Mouse (Mus musculus) MEL (cell line): ENCODE measurements around the gene Vars. TPM values are rescaled to one million over a fixed set of nuclear protein-coding genes. Genes with fewer than 3 reads are reported as not detected.

Experiments
- DNase-seq: peaks from one replicate; pipeline ENCODE4 v3.0.0; 2011; ENCODE audit warnings: low read depth, low spot score
- H3K27ac ChIP-seq: 2 replicates; pipeline ENCODE4 v1.5.1; 2012; ENCODE audit warnings: low read depth, mild to moderate bottlenecking, control low read depth, low read length, moderate library complexity; ENCODE audit not compliant: control insufficient read depth
- H3K27me3 ChIP-seq, 2 experiments: fragments of 150-350 bp in 1 of 2; sonication (generic) in 1 of 2; 2 replicates each; pipeline ENCODE4 v1.6.1; 2012; ENCODE audit warnings: low read length in 2 of 2, mild to moderate bottlenecking in 2 of 2, improper control_type of control experiment in 1 of 2, moderate library complexity in 1 of 2; ENCODE audit not compliant: insufficient read depth in 2 of 2, control insufficient read depth in 1 of 2
- H3K36me3 ChIP-seq, 2 experiments: 2 replicates each; pipeline ENCODE4 v1.6.1; 2012 to 2014; ENCODE audit warnings: low read length in 2 of 2, improper control_type of control experiment in 1 of 2, inconsistent platforms in 1 of 2, mild to moderate bottlenecking in 1 of 2; ENCODE audit not compliant: insufficient read depth in 2 of 2, control insufficient read depth in 1 of 2
- H3K4me1 ChIP-seq, 2 experiments: fragments of 150-350 bp in 1 of 2; sonication (generic) in 1 of 2; 2 replicates each; pipeline ENCODE4 v1.6.1; 2012; ENCODE audit warnings: low read length in 2 of 2, improper control_type of control experiment in 1 of 2, mild to moderate bottlenecking in 1 of 2; ENCODE audit not compliant: insufficient read depth in 2 of 2, control insufficient read depth in 1 of 2
- H3K4me3 ChIP-seq, 2 experiments: fragments of 150-350 bp in 1 of 2; sonication (generic) in 1 of 2; 2 replicates each; pipeline ENCODE4 v1.5.1; 2012; ENCODE audit warnings: low read depth in 2 of 2, low read length in 2 of 2, mild to moderate bottlenecking in 2 of 2, moderate library complexity in 2 of 2, control low read depth in 1 of 2, improper control_type of control experiment in 1 of 2; ENCODE audit not compliant: control insufficient read depth in 1 of 2, insufficient read depth in 1 of 2
- H3K79me2 ChIP-seq: 2 replicates; pipeline ENCODE4 v1.6.1; 2012; ENCODE audit warnings: mild to moderate bottlenecking, low read length, moderate library complexity; ENCODE audit not compliant: control insufficient read depth, poor library complexity, insufficient read depth
- H3K9ac ChIP-seq: 2 replicates; pipeline ENCODE4 v1.6.1; 2012; ENCODE audit warnings: low read depth, mild to moderate bottlenecking, control low read depth, low read length, moderate library complexity; ENCODE audit not compliant: control insufficient read depth, poor library complexity, severe bottlenecking
- H3K9me3 ChIP-seq: fragments of 150-350 bp; sonication (generic); replicated peaks from 2 replicates; pipeline ENCODE4 v1.6.1; 2012; ENCODE audit warnings: mild to moderate bottlenecking, low read length, improper control_type of control experiment, moderate library complexity; ENCODE audit not compliant: insufficient read depth
- BHLHE40 ChIP-seq: IDR thresholded peaks from 2 replicates; pipeline ENCODE4 v1.6.1; 2012; ENCODE audit warnings: low read depth, mild to moderate bottlenecking, inconsistent platforms, low read length, improper control_type of control experiment, borderline replicate concordance
- CHD1 ChIP-seq: IDR thresholded peaks from 2 replicates; pipeline ENCODE4 v1.6.1; 2012; ENCODE audit warnings: low read depth, mild to moderate bottlenecking, inconsistent platforms, low read length, improper control_type of control experiment
- CHD2 ChIP-seq: IDR thresholded peaks from 2 replicates; pipeline ENCODE4 v1.6.1; 2011; ENCODE audit warnings: low read length, improper control_type of control experiment
- CTCF ChIP-seq, 3 experiments: IDR thresholded peaks in 2 of 3; conservative IDR thresholded peaks in 1 of 3; 2 replicates each; pipeline ENCODE4 v1.5.1; 2011 to 2012; ENCODE audit warnings: low read length in 3 of 3, low read depth in 2 of 3, mild to moderate bottlenecking in 2 of 3, improper control_type of control experiment in 1 of 3, inconsistent platforms in 1 of 3, mixed read lengths in 1 of 3, moderate library complexity in 1 of 3; ENCODE audit not compliant: control insufficient read depth in 1 of 3, insufficient read depth in 1 of 3, poor library complexity in 1 of 3, severe bottlenecking in 1 of 3
- ELF1 ChIP-seq: IDR thresholded peaks from 2 replicates; pipeline ENCODE4 v1.6.1; 2014; ENCODE audit warnings: low read depth, mild to moderate bottlenecking, inconsistent platforms, low read length, improper control_type of control experiment, moderate library complexity
- EP300 ChIP-seq, 2 experiments: IDR thresholded peaks; 2 replicates each; pipeline ENCODE4 v1.6.1; 2011; ENCODE audit warnings: improper control_type of control experiment in 2 of 2, low read length in 2 of 2, low read depth in 1 of 2, mild to moderate bottlenecking in 1 of 2
- ETS1 ChIP-seq: IDR thresholded peaks from 2 replicates; pipeline ENCODE4 v1.6.1; 2012; ENCODE audit warnings: low read depth, mild to moderate bottlenecking, inconsistent platforms, low read length, improper control_type of control experiment, moderate library complexity
- GABPA ChIP-seq: IDR thresholded peaks from 2 replicates; pipeline ENCODE4 v1.6.1; 2012; ENCODE audit warnings: low read depth, mild to moderate bottlenecking, inconsistent platforms, low read length, improper control_type of control experiment, moderate library complexity
- GATA1 ChIP-seq: IDR thresholded peaks from 2 replicates; pipeline ENCODE4 v1.6.1; 2011; ENCODE audit warnings: low read depth, low read length, improper control_type of control experiment
- HCFC1 ChIP-seq: IDR thresholded peaks from 2 replicates; pipeline ENCODE4 v1.6.1; 2012; ENCODE audit warnings: low read depth, mild to moderate bottlenecking, inconsistent platforms, low read length, improper control_type of control experiment, moderate library complexity
- JUND ChIP-seq: IDR thresholded peaks from 2 replicates; pipeline ENCODE4 v1.6.1; 2011; ENCODE audit warnings: low read depth, mild to moderate bottlenecking, improper control_type of control experiment, low read length
- MAFK ChIP-seq: IDR thresholded peaks from 2 replicates; pipeline ENCODE4 v1.6.1; 2011; ENCODE audit warnings: low read depth, mild to moderate bottlenecking, low read length, improper control_type of control experiment, borderline replicate concordance
- MAX ChIP-seq: IDR thresholded peaks from 2 replicates; pipeline ENCODE4 v1.6.1; 2011; ENCODE audit warnings: low read length, improper control_type of control experiment
- MAZ ChIP-seq: IDR thresholded peaks from 2 replicates; pipeline ENCODE4 v1.6.1; 2012; ENCODE audit warnings: low read depth, mild to moderate bottlenecking, inconsistent platforms, low read length, improper control_type of control experiment
- MEF2A ChIP-seq: IDR thresholded peaks from 2 replicates; pipeline ENCODE4 v1.6.1; 2014; ENCODE audit warnings: low read depth, mild to moderate bottlenecking, inconsistent platforms, low read length, improper control_type of control experiment; ENCODE audit not compliant: poor library complexity, insufficient replicate concordance, severe bottlenecking; ENCODE audit errors: extremely low read depth
- MXI1 ChIP-seq: IDR thresholded peaks from 2 replicates; pipeline ENCODE4 v1.6.1; 2011; ENCODE audit warnings: mild to moderate bottlenecking, low read depth, low read length, improper control_type of control experiment
- MYB ChIP-seq: IDR thresholded peaks from 2 replicates; pipeline ENCODE4 v1.6.1; 2011; ENCODE audit warnings: mild to moderate bottlenecking, low read depth, low read length, improper control_type of control experiment
- NELFE ChIP-seq: IDR thresholded peaks from 2 replicates; pipeline ENCODE4 v1.6.1; 2011; ENCODE audit warnings: low read depth, low read length, improper control_type of control experiment
- POLR2AphosphoS2 ChIP-seq: IDR thresholded peaks from 2 replicates; pipeline ENCODE4 v1.6.1; 2011; ENCODE audit warnings: low read length, improper control_type of control experiment
- POLR2AphosphoS5 ChIP-seq: IDR thresholded peaks from 2 replicates; pipeline ENCODE4 v1.6.1; 2012; ENCODE audit warnings: low read depth, borderline replicate concordance, mild to moderate bottlenecking, inconsistent platforms, low read length, moderate library complexity, mixed read lengths
- RAD21 ChIP-seq: IDR thresholded peaks from 2 replicates; pipeline ENCODE4 v1.6.1; 2011; ENCODE audit warnings: mild to moderate bottlenecking, low read depth, low read length, improper control_type of control experiment
- RCOR1 ChIP-seq: IDR thresholded peaks from 2 replicates; pipeline ENCODE4 v1.6.1; 2012; ENCODE audit warnings: low read depth, mild to moderate bottlenecking, inconsistent platforms, low read length, improper control_type of control experiment
- SIN3A ChIP-seq: IDR thresholded peaks from 2 replicates; pipeline ENCODE4 v1.6.1; 2012; ENCODE audit warnings: low read length, improper control_type of control experiment, inconsistent platforms
- SMC3 ChIP-seq: IDR thresholded peaks from 2 replicates; pipeline ENCODE4 v1.6.1; 2011; ENCODE audit warnings: low read depth, low read length, improper control_type of control experiment
- TAL1 ChIP-seq: IDR thresholded peaks from 2 replicates; pipeline ENCODE4 v1.6.1; 2012; ENCODE audit warnings: mild to moderate bottlenecking, inconsistent platforms, low read length, moderate library complexity, mixed read lengths
- TCF12 ChIP-seq: IDR thresholded peaks from 2 replicates; pipeline ENCODE4 v1.6.1; 2014; ENCODE audit warnings: low read depth, mild to moderate bottlenecking, inconsistent platforms, low read length, improper control_type of control experiment, moderate library complexity
- UBTF ChIP-seq: IDR thresholded peaks from 2 replicates; pipeline ENCODE4 v1.6.1; 2012; ENCODE audit warnings: low read depth, mild to moderate bottlenecking, inconsistent platforms, low read length, improper control_type of control experiment, moderate library complexity, borderline replicate concordance; ENCODE audit not compliant: insufficient read depth
- USF1 ChIP-seq: IDR thresholded peaks from 2 replicates; pipeline ENCODE4 v1.6.1; 2014; ENCODE audit warnings: low read depth, mild to moderate bottlenecking, inconsistent platforms, low read length, improper control_type of control experiment, moderate library complexity
- USF2 ChIP-seq, 2 experiments: IDR thresholded peaks; 2 replicates each; pipeline ENCODE4 v1.6.1; 2011 to 2012; ENCODE audit warnings: improper control_type of control experiment in 2 of 2, low read length in 2 of 2, borderline replicate concordance in 1 of 2, inconsistent platforms in 1 of 2, low read depth in 1 of 2, mild to moderate bottlenecking in 1 of 2; ENCODE audit not compliant: insufficient read depth in 1 of 2
- ZMIZ1 ChIP-seq: IDR thresholded peaks from 2 replicates; pipeline ENCODE4 v1.6.1; 2012; ENCODE audit warnings: low read depth, mild to moderate bottlenecking, inconsistent platforms, low read length, improper control_type of control experiment, moderate library complexity
- polyA plus RNA-seq, 2 experiments: library from polyadenylated mRNA; stranded (reverse) in 1 of 2; unstranded in 1 of 2; fragments of >175 nt in 1 of 2; fragments of >200 nt in 1 of 2; gene quantifications; 2 replicates each; pipeline versions ENCODE4 v1.2.1 to v1.2.4; 2012; ENCODE audit warnings: low replicate concordance in 2 of 2, low read depth in 1 of 2; ENCODE audit not compliant: insufficient read length in 2 of 2, insufficient read depth in 1 of 2, missing spikeins in 1 of 2
- total RNA-seq: library from RNA; depleted of rRNA; stranded (reverse); fragments of 300-350 nt; gene quantifications from 2 replicates; pipeline ENCODE4 v1.2.3, GENCODE M21; 2012

Vars gene
- total and polyA plus RNA-seq, 3 experiments: 149 to 251 TPM; not detected in 1

DNA sequence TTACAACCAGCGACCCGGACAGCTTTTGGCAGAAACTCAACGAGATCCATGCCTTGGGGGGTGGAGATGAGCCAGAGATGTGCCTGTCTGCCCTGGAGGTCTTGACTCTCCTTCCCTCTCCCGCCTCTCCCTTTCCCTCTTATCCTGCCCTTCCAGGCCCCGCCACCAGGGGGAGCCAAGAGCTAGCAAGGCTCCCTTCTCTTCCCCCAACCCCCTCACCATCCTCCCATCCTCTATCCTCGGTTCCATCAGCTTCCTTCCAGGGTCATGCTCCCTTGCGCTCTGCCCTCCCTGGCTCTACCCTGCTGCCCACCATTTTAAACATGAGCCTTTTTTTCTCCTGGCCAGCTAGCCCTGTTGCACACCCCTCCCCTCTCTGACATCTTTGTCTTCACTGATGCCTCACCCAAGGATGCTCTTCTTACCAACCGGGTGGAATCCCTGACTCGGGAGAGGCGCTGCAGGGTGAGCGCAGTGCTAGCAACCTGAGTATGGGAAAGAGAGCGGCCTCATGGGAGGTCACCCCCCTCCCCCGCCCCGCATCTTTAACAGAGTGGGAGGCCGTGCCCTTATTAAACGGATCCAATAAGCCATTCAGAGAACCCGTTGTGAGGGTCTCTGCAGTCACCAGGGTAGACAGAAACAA, 20.5 kb downstream of the Vars start (continued):
- TF ChIP-seq RCOR1 (no peak), GABPA (no peak), HCFC1 (no peak), NELFE (no peak), SMC3 (peak; percentile 90), CTCF (IDR thresholded peaks at IDR 0.05 in 2 of 3, conservative IDR thresholded peaks at IDR 0.05 in 1 of 3; ENCODE audit: control insufficient read depth in 1 of 3, insufficient read depth in 1 of 3, low read depth in 2 of 3, low read length in 3 of 3, poor library complexity in 1 of 3, severe bottlenecking in 1 of 3) (peak; percentile 93 to 99 (median 95)), ETS1 (peak; percentile 15; the same call in 1 of the 2 replicates), POLR2AphosphoS5 (no peak), POLR2AphosphoS2 (peak; percentile 1; the same call in 1 of the 2 replicates), RAD21 (peak; percentile 84), JUND (no peak), SIN3A (no peak), USF1 (no peak), USF2 (IDR thresholded peaks at IDR 0.05; ENCODE audit: borderline replicate concordance in 1 of 2, insufficient read depth in 1 of 2, low read depth in 1 of 2, low read length in 2 of 2) (no peak), CHD1 (no peak), UBTF (no peak)

DNA sequence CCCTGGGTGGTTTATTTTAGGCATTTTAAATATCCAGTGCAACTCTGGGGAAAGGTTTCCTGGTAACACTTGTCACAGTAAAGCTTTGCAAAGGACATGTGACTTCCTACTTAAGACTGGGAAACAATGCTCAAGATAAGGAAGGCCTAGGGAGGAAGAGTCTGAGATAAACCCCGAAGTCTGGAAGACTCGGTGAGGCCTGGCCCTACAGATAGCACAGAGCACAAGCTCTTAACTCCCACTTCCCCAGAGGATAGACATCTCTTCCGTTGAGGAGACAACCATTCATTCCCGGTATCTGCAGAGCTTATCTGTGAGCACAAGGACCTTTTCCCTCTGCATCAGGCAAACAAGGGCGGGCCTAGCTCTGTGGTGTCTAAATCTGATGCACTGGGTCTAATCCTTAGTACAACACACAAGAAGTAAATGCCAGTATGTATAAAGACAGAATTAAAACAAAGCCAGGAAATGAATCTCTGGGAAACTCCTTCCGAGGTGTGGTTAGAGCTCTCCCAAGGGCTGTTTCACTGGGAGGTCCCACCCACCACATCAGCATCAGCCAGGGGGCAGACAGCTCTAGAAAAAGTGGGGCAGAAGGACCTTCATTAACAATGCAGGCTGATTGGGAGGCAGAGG, 21.2 kb downstream of the Vars start:
- no peaks in the 10 kb centered on the region for H3K9me3 ChIP-seq
- peaks cover 14 to 56% of the 10 kb centered on the region in 2 experiments; a peak in 3 of 4 replicates for H3K4me1 ChIP-seq
- H3K36me3 ChIP-seq: peaks cover 0 to 43% of the 10 kb centered on the region in 2 experiments; a peak in 2 of 4 replicates
- no peak overlapping the region for H3K4me3 ChIP-seq
- peak; percentile 98 for DNase-seq
- no peaks in the 10 kb centered on the region for H3K27me3 ChIP-seq
- peak overlapping the region; percentile 96 for H3K27ac ChIP-seq
- peaks cover 34% of the 10 kb centered on the region for H3K79me2 ChIP-seq
- H3K9ac ChIP-seq: peak overlapping the region; percentile 77
- TF ChIP-seq CTCF (IDR thresholded peaks at IDR 0.05 in 2 of 3, conservative IDR thresholded peaks at IDR 0.05 in 1 of 3; ENCODE audit: control insufficient read depth in 1 of 3, insufficient read depth in 1 of 3, low read depth in 2 of 3, low read length in 3 of 3, poor library complexity in 1 of 3, severe bottlenecking in 1 of 3) (0 out of 6 replicates have a peak, but pooled peaks of 1 of the 3 experiments have one; percentile 8), MAFK (no peak), JUND (peak; percentile 95), SMC3 (peak; percentile 24; the same call in 1 of the 2 replicates), RAD21 (no peak), RCOR1 (peak; percentile 97), TCF12 (peak; percentile 99), ZMIZ1 (no peak), NELFE (peak; percentile 31; the same call in 1 of the 2 replicates), GABPA (no peak), POLR2AphosphoS5 (no peak), POLR2AphosphoS2 (peak; percentile 82), MEF2A (peak; percentile 64; the same call in 1 of the 2 replicates), MXI1 (peak; percentile 88), HCFC1 (peak; percentile 76), SIN3A (peak; percentile 99), MAX (peak; percentile 92), MYB (peak; percentile 98), MAZ (peak; percentile 53), GATA1 (peak; percentile 100), USF1 (peak; percentile 96), CHD2 (peak; percentile 29), BHLHE40 (peak; percentile 92), TAL1 (peak; percentile 99), ELF1 (peak; percentile 70), EP300 (IDR thresholded peaks at IDR 0.05; ENCODE audit: low read depth in 1 of 2, low read length in 2 of 2) (peak; percentile 100)
